In genomic region chr11:82616856-82617255, GRCm38 (mm10) we compare ENCODE assay signal across 21 mouse cellular contexts.
DNase-seq lines count a peak whose midpoint lies in the region; ATAC-seq and TF ChIP-seq lines count a peak whose summit lies in the region.
"Had no signal": no experiment of that assay in that cellular context is flagged by ENCODE, and none has a peak within 500 bp of the region (broad histone marks: within the 10 kb centered on the region; RNA-seq: fewer than 3 reads in every experiment).

No protein-coding gene starts in this region.

- TF ChIP-seq CTCF in forebrain, postnatal 0 days (IDR thresholded peaks at IDR 0.05; ENCODE audit: low read depth): no peak
- TF ChIP-seq CTCF in midbrain, postnatal 0 days (IDR thresholded peaks at IDR 0.05): no peak
- no peak for TF ChIP-seq CTCF in brain, embryonic 14.5 days (IDR thresholded peaks at IDR 0.05; ENCODE audit: borderline replicate concordance, extremely low read depth, insufficient read depth, insufficient read length)

- no peak overlapping the region for H3K4me3 ChIP-seq in forebrain, embryonic 10.5 days
- no peak overlapping the region for H3K4me3 ChIP-seq in forebrain, postnatal 0 days (ENCODE audit: low read depth, low read length)
- no peak overlapping the region for H3K4me3 ChIP-seq in midbrain, embryonic 10.5 days
- H3K4me3 ChIP-seq in midbrain, postnatal 0 days (ENCODE audit: low read depth, low read length): no peak overlapping the region
- H3K4me3 ChIP-seq: heart, adult 2 months; heart, embryonic 10.5 days; heart, embryonic 13.5 days; hindbrain, embryonic 15.5 days; intestine, embryonic 15.5 days had no signal

- no peak for DNase-seq in forebrain, embryonic 10.5 days (ENCODE audit: extremely low spot score, low spot score)
- no peak for DNase-seq in forebrain, postnatal 0 days
- no peak for DNase-seq in midbrain, embryonic 10.5 days (ENCODE audit: low spot score)
- DNase-seq in midbrain, postnatal 0 days (ENCODE audit: low spot score): no peak
- DNase-seq in brain, embryonic 14.5 days (ENCODE audit: low read depth): peak; percentile 18
- no peak for DNase-seq in frontal cortex, postnatal 25 days (ENCODE audit: low spot score in 2 of 2)
- DNase-seq: adrenal gland, adult 2 months; adrenal gland, postnatal 14 days; cerebellum, adult 11-12 months; cerebellum, adult 9-11 months; gastrocnemius, postnatal 10 days; gastrocnemius, postnatal 36 days; heart, adult 2 months; heart, postnatal 14 days; heart, postnatal 4 days had no signal

- no peaks in the 10 kb centered on the region for H3K36me3 ChIP-seq in forebrain, embryonic 10.5 days (replicated peaks)
- H3K36me3 ChIP-seq in forebrain, postnatal 0 days (ENCODE audit: insufficient read depth): no peaks in the 10 kb centered on the region
- H3K36me3 ChIP-seq in midbrain, embryonic 10.5 days: no peaks in the 10 kb centered on the region
- H3K36me3 ChIP-seq in midbrain, postnatal 0 days (ENCODE audit: insufficient read depth, low read length): no peaks in the 10 kb centered on the region
- H3K36me3 ChIP-seq: heart, embryonic 10.5 days; heart, embryonic 13.5 days; hindbrain, embryonic 15.5 days; intestine, embryonic 15.5 days had no signal

- H3K27ac ChIP-seq in forebrain, embryonic 10.5 days: 0 out of 2 replicates have a peak overlapping the region, but pooled peaks have one; percentile 6
- no peak overlapping the region for H3K27ac ChIP-seq in forebrain, postnatal 0 days (ENCODE audit: low read depth, low read length)
- H3K27ac ChIP-seq in midbrain, embryonic 10.5 days (replicated peaks): 0 out of 2 replicates have a peak overlapping the region, but pooled peaks have one; percentile 9
- no peak overlapping the region for H3K27ac ChIP-seq in midbrain, postnatal 0 days (ENCODE audit: low read depth, low read length)
- H3K27ac ChIP-seq: heart, adult 2 months; heart, embryonic 10.5 days; heart, embryonic 13.5 days; hindbrain, embryonic 15.5 days; intestine, embryonic 15.5 days had no signal

- peaks cover 23% of the 10 kb centered on the region for H3K27me3 ChIP-seq in forebrain, embryonic 10.5 days (ENCODE audit: poor library complexity, severe bottlenecking)
- H3K27me3 ChIP-seq in forebrain, postnatal 0 days (ENCODE audit: insufficient read depth, low read length): no peaks in the 10 kb centered on the region
- peaks cover 23% of the 10 kb centered on the region for H3K27me3 ChIP-seq in midbrain, embryonic 10.5 days (ENCODE audit: low read depth, poor library complexity, severe bottlenecking)
- H3K27me3 ChIP-seq in midbrain, postnatal 0 days (ENCODE audit: insufficient read depth, low read length): no peaks in the 10 kb centered on the region
- H3K27me3 ChIP-seq: hindbrain, embryonic 15.5 days had no signal

- no peak overlapping the region for H3K4me2 ChIP-seq in forebrain, postnatal 0 days (ENCODE audit: low read depth)
- H3K4me2 ChIP-seq in midbrain, postnatal 0 days (ENCODE audit: low read depth, low read length, poor library complexity, severe bottlenecking): no peak overlapping the region
- H3K4me2 ChIP-seq: heart, embryonic 13.5 days; hindbrain, embryonic 15.5 days; intestine, embryonic 15.5 days had no signal

- peaks cover 4% of the 10 kb centered on the region; the same call in 1 of the 2 replicates for H3K9me3 ChIP-seq in forebrain, embryonic 10.5 days
- no peaks in the 10 kb centered on the region for H3K9me3 ChIP-seq in forebrain, postnatal 0 days (ENCODE audit: low read length)
- H3K9me3 ChIP-seq in midbrain, embryonic 10.5 days (replicated peaks): no peaks in the 10 kb centered on the region
- H3K9me3 ChIP-seq in midbrain, postnatal 0 days (ENCODE audit: low read length): no peaks in the 10 kb centered on the region
- H3K9me3 ChIP-seq: heart, embryonic 10.5 days; heart, embryonic 13.5 days; hindbrain, embryonic 15.5 days; intestine, embryonic 15.5 days had no signal

- 53% methylated on average over 7 of the region's 7 CpGs for WGBS in forebrain, embryonic 10.5 days
- 50% methylated on average over 7 of the region's 7 CpGs for WGBS in forebrain, postnatal 0 days
- WGBS in midbrain, embryonic 10.5 days: 54% methylated on average over 7 of the region's 7 CpGs
- WGBS in midbrain, postnatal 0 days: 42% methylated on average over 7 of the region's 7 CpGs

- no peak for TF ChIP-seq POLR2A in brain, embryonic 14.5 days (IDR thresholded peaks at IDR 0.05; ENCODE audit: borderline replicate concordance, extremely low read depth, insufficient read depth, insufficient read length, poor library complexity, severe bottlenecking)

- peaks cover 19% of the 10 kb centered on the region for H3K4me1 ChIP-seq in forebrain, embryonic 10.5 days
- H3K4me1 ChIP-seq in forebrain, postnatal 0 days (ENCODE audit: insufficient read depth): peaks cover 3% of the 10 kb centered on the region; the same call in 1 of the 2 replicates
- H3K4me1 ChIP-seq in midbrain, embryonic 10.5 days: peaks cover 21% of the 10 kb centered on the region
- peaks cover 7% of the 10 kb centered on the region; the same call in 1 of the 2 replicates for H3K4me1 ChIP-seq in midbrain, postnatal 0 days (ENCODE audit: insufficient read depth, low read length)
- H3K4me1 ChIP-seq: heart, embryonic 10.5 days; heart, embryonic 13.5 days; intestine, embryonic 15.5 days had no signal

- no peak overlapping the region for H3K9ac ChIP-seq in forebrain, postnatal 0 days
- H3K9ac ChIP-seq in midbrain, postnatal 0 days (replicated peaks; ENCODE audit: low read length, poor library complexity, severe bottlenecking): no peak overlapping the region
- H3K9ac ChIP-seq: heart, embryonic 13.5 days; hindbrain, embryonic 15.5 days; intestine, embryonic 15.5 days had no signal

- ATAC-seq in forebrain, postnatal 0 days: no peak
- no peak for ATAC-seq in midbrain, postnatal 0 days (ENCODE audit: low FRiP score)
- ATAC-seq: CD4-positive, CD25-positive, alpha-beta regulatory T cell, adult 4 months; forebrain, embryonic 14.5 days; intestine, embryonic 15.5 days had no signal

Comparison
In these comparisons a context has a peak if more than half of its experiments do, and no peak if none do; other contexts are left out.
1. H3K27ac ChIP-seq: peak in forebrain, embryonic 10.5 days (single experiment) and midbrain, embryonic 10.5 days (single experiment); none in forebrain, postnatal 0 days (single experiment) and midbrain, postnatal 0 days (single experiment).